Mouse (Mus musculus) mesoderm, embryonic 11.5 days (tissue): ENCODE results near the gene Cplx3.
A peak's percentile ranks its signal among the peaks of the same experiment; 100 is the strongest.

Experiments
- DNase-seq: peaks from one replicate; pipeline ENCODE4 v3.0.0-alpha.2; 2012; ENCODE audit warnings: low read depth, low spot score

The Cplx3 gene

DNA sequence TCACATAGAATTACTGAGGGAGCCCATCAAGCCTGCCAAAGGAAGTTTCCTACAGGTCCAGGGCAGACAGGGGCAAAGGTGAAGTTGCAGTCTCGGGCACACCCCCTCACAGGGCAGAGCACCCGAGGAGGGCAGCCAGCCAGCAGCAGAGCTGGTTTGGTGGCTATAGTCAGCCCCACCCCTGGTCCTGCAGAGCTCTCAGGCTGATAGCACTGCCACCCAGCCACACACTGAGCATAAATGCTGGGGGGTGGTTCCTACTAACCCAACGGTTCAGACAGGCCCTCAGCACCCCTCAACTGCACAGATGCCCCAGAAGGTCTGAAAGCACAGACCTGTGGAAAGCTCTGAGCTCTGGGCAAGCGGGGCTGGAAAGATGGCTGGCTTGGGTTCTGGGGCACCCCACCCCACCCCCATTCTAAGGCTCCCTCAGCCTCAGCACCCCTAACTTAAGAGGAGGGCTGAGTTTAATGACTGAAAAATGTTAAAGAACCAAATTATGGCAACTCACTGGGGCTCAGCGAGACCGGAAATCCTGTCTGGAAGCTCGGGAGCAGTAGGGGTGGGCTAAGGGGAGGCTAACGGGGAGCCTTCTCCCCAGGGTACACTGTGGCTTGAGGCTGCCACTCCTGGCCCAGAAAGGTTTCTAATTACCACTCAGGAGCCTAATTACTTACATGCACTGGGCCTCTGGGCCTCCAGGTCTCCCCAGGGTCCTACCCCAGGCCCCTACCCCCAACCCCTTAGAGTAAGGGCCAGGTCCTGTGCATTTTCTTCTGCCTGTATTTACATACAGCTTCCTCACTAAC is 32.8 kb upstream of the Cplx3 start:
- DNase-seq, result no peak

GRCm38 (mm10) chr9:57637741-57638322 is 31.8 kb upstream of the Cplx3 start:
- no peak for DNase-seq

DNA sequence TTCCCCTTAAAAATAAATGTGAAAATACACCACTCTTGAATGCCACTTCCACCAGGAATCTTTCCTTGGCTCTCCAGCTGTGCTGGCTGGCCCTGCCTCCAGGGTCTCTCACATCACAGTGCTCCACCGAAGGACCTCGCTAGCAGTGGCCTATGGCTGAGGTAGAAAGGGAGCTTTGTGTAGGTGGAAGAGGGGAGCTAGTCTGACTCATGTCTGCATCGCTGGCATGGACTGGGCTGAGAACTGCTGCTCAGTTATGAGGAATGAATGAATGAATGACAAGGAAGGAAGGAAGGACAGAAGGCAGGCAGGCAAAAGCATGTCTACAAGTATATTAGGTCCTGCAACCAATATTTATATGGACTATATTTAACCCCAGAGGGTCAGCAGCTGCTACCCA is 31.2 kb upstream of the Cplx3 start:
- no peak for DNase-seq

GRCm38 (mm10) chr9:57633481-57634024 is 27.5 kb upstream of the Cplx3 start:
- DNase-seq, result no peak

- peak; percentile 71 for DNase-seq
Measured at GRCm38 (mm10) chr9:57629118-57629874, 23.2 kb upstream of the Cplx3 start.

DNA sequence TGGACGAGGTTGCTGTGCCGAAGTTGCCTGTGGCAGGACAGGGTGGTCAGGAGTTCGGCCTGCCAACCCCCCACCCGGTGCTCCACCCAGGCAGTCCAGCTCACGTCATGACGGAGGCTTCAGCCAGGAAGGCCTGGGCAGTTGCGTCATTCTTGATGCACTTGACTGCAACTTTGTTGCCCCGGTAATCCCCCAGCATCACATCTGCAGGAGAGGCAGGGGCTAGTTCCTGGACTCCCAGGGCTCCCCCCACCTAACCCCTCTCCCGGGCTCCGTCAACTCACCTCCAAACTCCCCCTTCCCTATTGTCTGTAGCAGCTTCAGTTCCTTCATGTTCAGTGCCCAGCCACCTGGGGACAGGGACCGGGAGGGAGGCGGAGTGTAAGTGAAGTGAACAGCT is 22.6 kb upstream of the Cplx3 start:
- DNase-seq, result no peak

DNA sequence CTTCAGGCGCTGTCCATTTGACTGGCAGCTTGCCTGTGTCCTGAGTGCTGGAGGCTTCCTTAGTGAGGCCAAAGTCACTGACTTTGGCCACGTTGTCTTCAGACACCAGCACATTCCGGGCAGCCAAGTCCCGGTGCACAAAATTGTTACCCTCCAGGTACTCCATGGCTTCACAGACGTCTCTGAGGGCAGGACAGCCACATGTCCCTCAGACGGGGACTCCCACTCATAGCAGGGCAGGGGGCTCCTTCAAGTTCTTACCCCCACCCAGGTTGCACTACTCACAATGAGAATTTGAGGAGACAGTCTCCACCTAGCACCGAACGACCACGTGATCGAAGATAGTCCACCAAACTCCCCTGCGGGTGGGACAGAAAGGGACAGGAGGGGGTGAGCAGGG is 21.8 kb upstream of the Cplx3 start:
- DNase-seq, result no peak

GRCm38 (mm10) chr9:57627191-57627590 is 21.1 kb upstream of the Cplx3 start:
- no peak for DNase-seq

GRCm38 (mm10) chr9:57625674-57626500 is 19.8 kb upstream of the Cplx3 start:
- DNase-seq, result no peak

- DNase-seq, result no peak
Measured at GRCm38 (mm10) chr9:57624295-57624694, 18.2 kb upstream of the Cplx3 start.

- DNase-seq, result no peak
Measured at GRCm38 (mm10) chr9:57620674-57621073, 14.6 kb upstream of the Cplx3 start, which contains the start of gene Lman1l. Gene Lman1l (minus strand): TSS chr9:57620774.

- DNase-seq, result no peak
Measured at GRCm38 (mm10) chr9:57618854-57619253, 12.8 kb upstream of the Cplx3 start.

- no peak for DNase-seq
Measured at GRCm38 (mm10) chr9:57617556-57618169, 11.6 kb upstream of the Cplx3 start.

DNA sequence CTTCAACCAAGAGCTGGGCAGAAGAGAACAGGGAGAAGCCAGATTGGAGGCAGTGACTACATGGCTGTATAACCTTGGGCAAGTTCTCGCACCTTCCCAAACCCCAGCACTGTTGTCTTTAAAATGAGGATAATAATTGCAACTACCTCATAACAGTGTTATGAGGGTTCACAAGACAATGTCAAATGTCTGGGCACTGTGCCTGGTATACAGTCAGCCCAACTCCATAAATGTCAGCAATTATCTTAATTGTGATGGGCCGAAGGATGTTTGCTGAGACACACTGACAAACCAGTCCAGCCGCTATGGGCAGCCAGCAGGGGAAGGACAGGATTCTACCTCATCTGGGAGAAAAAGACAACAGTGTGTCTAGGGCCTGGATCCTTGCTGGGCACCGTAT is 8.7 kb upstream of the Cplx3 start:
- DNase-seq, result no peak

DNA sequence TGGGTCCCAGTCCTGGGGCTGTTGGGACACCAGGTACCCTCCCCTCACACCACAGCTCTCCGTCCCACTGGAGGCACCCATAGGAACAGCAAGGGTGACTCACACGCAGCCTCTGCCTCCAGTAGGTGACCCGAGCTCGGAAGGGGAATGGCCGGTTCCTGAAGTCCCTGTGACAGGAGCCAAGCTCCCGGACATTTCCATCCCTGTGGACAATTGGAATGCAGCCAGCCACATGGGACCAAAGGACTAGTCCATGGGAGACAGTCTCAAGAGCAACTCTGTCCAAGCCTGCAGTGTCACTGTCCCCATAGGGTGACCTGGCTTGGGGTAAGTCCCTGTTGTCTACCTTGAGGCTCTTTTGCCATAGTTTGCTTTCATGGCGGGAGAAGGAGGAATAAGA is 7.9 kb upstream of the Cplx3 start:
- DNase-seq, result no peak

DNA sequence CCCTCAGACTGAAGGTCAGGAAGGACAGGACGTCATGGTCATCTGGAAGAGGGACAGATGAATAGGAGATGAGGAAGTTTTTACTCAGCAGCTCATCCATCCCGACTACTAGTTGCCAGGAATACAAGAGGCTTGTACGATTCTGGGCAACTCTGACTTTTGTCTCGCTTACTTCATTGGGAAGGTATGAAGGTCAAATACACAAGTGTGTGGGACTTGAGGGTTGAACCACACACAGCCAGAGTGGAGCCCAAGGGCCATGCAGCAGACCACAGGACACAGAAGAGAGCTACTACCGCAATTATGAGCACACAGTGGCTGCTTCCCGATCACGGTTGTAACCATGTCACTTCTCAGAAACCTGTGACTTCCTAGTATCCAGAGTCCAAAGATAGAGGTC is 6.5 kb upstream of the Cplx3 start:
- DNase-seq, result no peak

GRCm38 (mm10) chr9:57610359-57610826 is 4.3 kb upstream of the Cplx3 start:
- DNase-seq, result no peak

DNA sequence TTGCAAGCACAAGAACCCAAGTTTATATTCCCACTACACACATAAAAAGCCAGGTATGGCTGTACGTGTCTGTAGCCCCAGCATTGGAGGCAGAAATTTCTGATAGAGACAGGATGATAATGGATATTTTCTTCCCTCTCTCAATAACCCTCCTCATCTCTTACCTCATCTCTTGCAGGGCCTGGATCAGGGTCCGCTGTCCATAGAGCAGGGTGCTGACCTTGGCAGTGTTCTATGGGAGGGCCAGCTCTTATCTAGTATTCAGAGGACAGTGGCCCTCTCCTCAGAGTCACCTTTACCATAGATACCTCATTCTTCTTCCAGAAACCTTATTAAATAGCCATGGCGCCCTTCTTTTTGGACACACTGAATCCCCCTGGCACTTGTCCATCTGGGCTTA is 3.7 kb upstream of the Cplx3 start:
- no peak for DNase-seq

GRCm38 (mm10) chr9:57605503-57605902 is 578 bp downstream of the Cplx3 start:
- no peak for DNase-seq

DNA sequence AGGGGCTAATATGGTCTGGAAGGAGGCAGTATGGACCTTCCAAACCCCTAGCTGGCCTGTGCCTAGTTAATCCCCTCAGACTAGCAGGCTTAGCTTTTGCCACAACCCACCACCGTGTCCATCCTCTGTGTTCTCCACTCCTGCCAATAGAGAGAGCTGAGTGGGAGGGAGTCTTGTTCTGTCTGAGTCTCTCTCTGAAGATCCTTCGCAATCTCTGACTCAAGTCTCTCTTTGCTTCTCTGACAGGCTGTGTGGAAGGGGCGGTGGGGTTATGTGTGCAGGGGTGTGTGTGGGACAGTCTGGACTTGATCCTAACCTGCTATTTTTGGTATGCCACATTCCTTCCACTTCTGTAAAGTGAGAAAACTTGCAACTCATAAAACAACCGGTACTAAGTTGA is 1.2 kb downstream of the Cplx3 start:
- no peak for DNase-seq

DNA sequence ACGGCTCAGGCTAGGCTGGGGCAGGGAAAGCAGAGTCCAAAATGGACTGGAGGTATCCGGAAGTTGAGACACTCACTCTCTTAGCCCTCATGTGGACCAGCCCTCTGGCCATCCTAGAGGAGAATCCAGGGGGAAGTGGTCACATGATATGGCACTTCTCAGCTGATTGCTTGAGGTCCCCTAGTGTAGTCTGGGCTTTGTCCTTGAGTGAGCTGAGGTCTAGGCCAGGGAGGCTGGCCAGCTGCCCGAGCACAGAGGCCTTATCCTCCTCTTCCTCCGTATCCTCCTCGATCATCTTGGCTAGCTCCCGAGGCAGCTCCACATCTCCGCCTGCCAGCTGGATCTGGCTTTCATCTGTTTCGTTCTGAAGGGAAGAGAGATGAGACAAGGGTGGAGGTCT is 4.0 kb downstream of the Cplx3 start:
- no peak for DNase-seq
